Mouse (Mus musculus): ENCODE measurements around the gene Gpsm2. TPM values are rescaled to one million over a fixed set of nuclear protein-coding genes. Genes with fewer than 3 reads are reported as not detected.
"Not testable (repeated sequence)": the region's sequence is repeated elsewhere in the genome, so short reads cannot be mapped to it uniquely, and the experiment has no call there.

Gene Gpsm2
- total and polyA plus RNA-seq, 2 experiments from 2014 or later, result 14.2 to 16.6 TPM

DNA sequence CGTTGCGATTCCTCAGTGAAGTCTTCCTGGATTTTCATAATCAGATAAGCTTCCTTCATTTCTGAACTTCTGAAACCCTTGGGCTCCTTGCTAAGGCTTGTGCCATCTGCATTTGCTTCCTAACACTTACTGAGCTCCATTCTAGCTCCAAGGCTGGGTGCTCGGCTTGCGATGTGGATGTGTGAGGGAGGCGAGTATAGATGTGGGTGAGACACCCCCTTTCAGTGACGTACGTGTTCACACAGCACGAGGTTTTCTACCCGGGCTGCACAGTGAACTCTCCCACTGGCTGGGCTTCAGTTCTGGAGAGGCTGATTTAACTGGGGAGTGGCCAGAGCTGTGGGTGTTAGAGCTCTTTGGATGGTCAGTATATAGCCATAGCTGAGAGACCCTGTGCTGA lies 63.5 kb downstream of the Gpsm2 start:
- no peaks in the 10 kb centered on the region for H3K9me3 ChIP-seq (ENCODE audit: low read length)
- ATAC-seq (no peak), DNase-seq (no peak)
- no peak overlapping the region for H3K9ac ChIP-seq
- peaks cover 16% of the 10 kb centered on the region for H3K36me3 ChIP-seq (ENCODE audit: insufficient read depth)
- no peak overlapping the region for H3K4me3 ChIP-seq (ENCODE audit: low read depth, low read length)
- no peak overlapping the region for H3K4me2 ChIP-seq (ENCODE audit: low read depth)
- peaks cover 7% of the 10 kb centered on the region; the same call in 1 of the 2 replicates for H3K4me1 ChIP-seq (ENCODE audit: insufficient read depth)
- WGBS, result 95% methylated on average over 9 of the region's 9 CpGs
- no peak overlapping the region for H3K27ac ChIP-seq (ENCODE audit: low read depth, low read length)
- no peaks in the 10 kb centered on the region for H3K27me3 ChIP-seq (ENCODE audit: insufficient read depth, low read length)
- TF ChIP-seq CTCF (IDR thresholded peaks at IDR 0.05; ENCODE audit: low read depth), result no peak

DNA sequence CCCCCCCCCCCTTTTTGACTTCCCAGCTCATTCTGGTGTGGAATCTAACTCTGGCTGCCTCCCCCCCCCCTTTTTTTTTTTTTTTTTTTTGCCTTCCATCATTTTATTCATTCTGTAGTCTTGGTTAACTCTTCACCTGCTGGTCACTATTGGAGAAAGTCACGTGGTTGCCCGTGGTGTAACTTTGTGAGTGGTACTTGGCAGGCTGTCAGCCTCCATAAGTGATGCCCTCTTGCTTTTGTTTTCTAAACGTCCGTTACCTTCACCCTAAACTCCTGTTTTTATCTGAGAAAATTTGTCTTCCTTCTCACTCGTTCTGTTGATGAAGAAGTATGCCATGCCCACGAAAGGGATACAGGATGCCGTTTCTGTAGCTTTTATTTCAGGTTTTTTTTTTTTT lies 66.6 kb downstream of the Gpsm2 start:
- TF ChIP-seq CTCF (IDR thresholded peaks at IDR 0.05; ENCODE audit: low read depth), result no peak
- Histone ChIP-seq H3K27me3 (ENCODE audit: insufficient read depth, low read length) (no peaks in the 10 kb centered on the region), H3K9ac (no peak overlapping the region), H3K4me3 (ENCODE audit: low read depth, low read length) (no peak overlapping the region), H3K4me1 (ENCODE audit: insufficient read depth) (peaks cover 7% of the 10 kb centered on the region; the same call in 1 of the 2 replicates), H3K4me2 (ENCODE audit: low read depth) (no peak overlapping the region), H3K9me3 (ENCODE audit: low read length) (no peaks in the 10 kb centered on the region), H3K27ac (ENCODE audit: low read depth, low read length) (no peak overlapping the region), H3K36me3 (ENCODE audit: insufficient read depth) (no peaks in the 10 kb centered on the region)
- no peak for DNase-seq
- ATAC-seq, result no peak
- 83% methylated on average over 7 of the region's 7 CpGs for WGBS

DNA sequence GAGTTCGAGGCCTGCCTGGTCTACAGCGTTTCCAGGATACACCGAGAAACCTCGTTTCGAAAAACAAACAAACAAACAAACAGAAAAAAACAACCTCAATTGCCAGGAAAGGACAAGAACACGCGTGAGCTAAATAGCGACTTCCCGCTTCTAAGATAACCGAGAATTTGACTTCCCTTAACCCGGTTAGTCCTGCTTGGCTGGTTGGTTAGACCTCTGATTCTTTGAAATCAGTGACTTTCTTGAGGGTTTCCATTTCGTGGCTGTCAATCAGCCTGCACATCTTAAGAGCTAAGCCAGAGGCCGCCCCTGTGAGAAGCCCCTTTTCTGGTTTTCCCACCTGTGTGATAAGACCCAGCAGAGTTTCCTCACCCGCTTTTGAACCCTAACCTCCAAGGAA lies 67.5 kb downstream of the Gpsm2 start:
- Histone ChIP-seq H3K9me3 (ENCODE audit: low read length) (no peaks in the 10 kb centered on the region), H3K9ac (peak overlapping the region; percentile 82), H3K27me3 (ENCODE audit: insufficient read depth, low read length) (no peaks in the 10 kb centered on the region), H3K4me3 (ENCODE audit: low read depth, low read length) (peak overlapping the region; percentile 66), H3K4me1 (ENCODE audit: insufficient read depth) (peaks cover 7% of the 10 kb centered on the region; the same call in 1 of the 2 replicates), H3K36me3 (ENCODE audit: insufficient read depth) (no peaks in the 10 kb centered on the region), H3K4me2 (ENCODE audit: low read depth) (peak overlapping the region; percentile 55), H3K27ac (ENCODE audit: low read depth, low read length) (no peak overlapping the region)
- 28% methylated on average over 14 of the region's 14 CpGs for WGBS
- no peak for TF ChIP-seq CTCF (IDR thresholded peaks at IDR 0.05; ENCODE audit: low read depth)
- ATAC-seq (no peak), DNase-seq (no peak)

DNA sequence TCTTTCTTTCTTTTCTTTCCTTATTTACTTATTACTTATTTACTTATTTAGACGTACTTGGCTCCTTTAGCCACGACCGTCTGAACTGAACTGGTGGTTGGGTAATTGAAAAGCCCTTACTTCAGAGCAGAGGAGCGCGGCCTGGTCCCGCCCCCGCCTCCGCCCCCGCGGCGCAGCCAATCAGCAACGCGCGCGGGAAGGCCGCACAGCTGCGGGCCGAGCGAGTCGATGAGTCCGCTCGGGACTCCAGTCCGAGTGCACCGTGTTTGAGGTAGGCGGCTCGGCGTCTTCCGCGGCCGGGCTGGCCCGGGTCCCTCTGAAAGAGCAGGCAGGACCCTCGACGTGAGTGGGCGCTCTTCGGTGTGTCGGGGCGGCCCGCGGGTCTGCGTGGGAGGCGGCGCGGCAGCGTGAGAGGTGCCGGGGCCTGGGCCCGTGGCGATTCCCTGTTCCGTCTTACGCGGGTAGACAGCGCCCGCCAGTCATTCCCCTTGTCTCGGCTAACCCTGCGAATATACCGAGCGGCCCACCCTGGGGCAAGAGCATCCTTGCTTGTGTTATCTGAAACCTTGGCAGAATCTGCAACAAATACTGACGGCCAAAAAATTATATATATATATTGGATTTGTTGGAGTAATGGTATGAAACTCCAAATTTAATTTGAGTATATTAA lies 68.3 kb downstream of the Gpsm2 start, which contains the start of gene Clcc1:
Clcc1 (plus strand) TSS at position 204 of the 670 bp plus-strand sequence.
- peak within 1 kb of the TSS; percentile 87 for H3K27ac ChIP-seq (ENCODE audit: low read depth, low read length)
- H3K4me2 ChIP-seq (ENCODE audit: low read depth), result peak within 1 kb of the TSS; percentile 55
- H3K9me3 ChIP-seq (ENCODE audit: low read length), result no peaks in the 10 kb centered on the region
- DNase-seq (peak; percentile 95), ATAC-seq (peak; percentile 99)
- TF ChIP-seq CTCF (IDR thresholded peaks at IDR 0.05; ENCODE audit: low read depth), result 0 out of 2 replicates have a peak, but pooled peaks have one; percentile 15
- no peaks in the 10 kb centered on the region for H3K27me3 ChIP-seq (ENCODE audit: insufficient read depth, low read length)
- H3K4me1 ChIP-seq (ENCODE audit: insufficient read depth), result peaks cover 7% of the 10 kb centered on the region; the same call in 1 of the 2 replicates
- H3K9ac ChIP-seq, result peak within 1 kb of the TSS; percentile 82
- under 1% methylated on average over 57 of the region's 57 CpGs for WGBS
- H3K36me3 ChIP-seq (ENCODE audit: insufficient read depth), result no peaks in the 10 kb centered on the region
- H3K4me3 ChIP-seq (ENCODE audit: low read depth, low read length), result peak within 1 kb of the TSS; percentile 66

DNA sequence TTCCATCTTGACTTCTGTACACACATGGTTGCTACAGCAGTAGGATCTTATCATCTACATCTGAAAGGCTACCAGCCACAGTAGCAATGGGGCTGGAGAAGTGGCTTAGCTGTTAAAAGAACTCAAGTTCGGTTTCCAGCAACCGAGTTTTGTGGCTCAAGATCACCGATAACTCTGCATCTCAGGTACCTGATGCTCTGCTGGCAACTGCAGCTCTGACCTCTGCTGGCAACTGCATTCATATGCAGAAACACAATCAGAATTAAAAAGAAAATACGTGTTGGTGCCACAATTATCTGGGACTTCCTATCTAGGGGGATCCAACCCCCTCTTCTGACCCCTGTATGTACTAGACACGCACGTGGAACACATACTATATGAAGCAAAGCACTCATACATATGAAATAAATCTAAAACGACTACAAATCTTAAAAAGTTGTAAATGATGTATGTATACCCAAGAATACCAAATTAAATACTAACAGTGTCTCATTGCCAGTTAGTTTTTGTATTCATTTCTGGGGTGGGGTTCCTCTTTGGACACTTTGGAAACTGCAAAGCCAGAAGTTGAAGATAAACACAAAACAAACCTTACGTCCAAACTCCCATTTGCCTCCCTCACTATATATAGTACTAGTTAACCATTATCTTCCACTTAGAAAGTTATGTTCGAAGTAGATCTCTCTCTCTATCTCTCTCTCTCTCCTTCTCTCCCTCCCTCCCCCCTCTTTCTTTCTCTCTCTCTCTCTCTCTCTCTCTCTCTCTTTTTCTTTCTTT lies 69.1 kb downstream of the Gpsm2 start:
- Histone ChIP-seq H3K27ac (ENCODE audit: low read depth, low read length) (no peak overlapping the region), H3K4me2 (ENCODE audit: low read depth) (peak overlapping the region; percentile 23; the same call in 1 of the 2 replicates), H3K9ac (no peak overlapping the region), H3K4me1 (ENCODE audit: insufficient read depth) (peaks cover 7% of the 10 kb centered on the region; the same call in 1 of the 2 replicates), H3K36me3 (ENCODE audit: insufficient read depth) (no peaks in the 10 kb centered on the region), H3K9me3 (ENCODE audit: low read length) (no peaks in the 10 kb centered on the region), H3K4me3 (ENCODE audit: low read depth, low read length) (no peak overlapping the region), H3K27me3 (ENCODE audit: insufficient read depth, low read length) (no peaks in the 10 kb centered on the region)
- TF ChIP-seq CTCF (IDR thresholded peaks at IDR 0.05; ENCODE audit: low read depth), result peak; percentile 22
- DNase-seq (no peak), ATAC-seq (no peak)
- 20% methylated on average over 9 of the region's 9 CpGs for WGBS

DNA sequence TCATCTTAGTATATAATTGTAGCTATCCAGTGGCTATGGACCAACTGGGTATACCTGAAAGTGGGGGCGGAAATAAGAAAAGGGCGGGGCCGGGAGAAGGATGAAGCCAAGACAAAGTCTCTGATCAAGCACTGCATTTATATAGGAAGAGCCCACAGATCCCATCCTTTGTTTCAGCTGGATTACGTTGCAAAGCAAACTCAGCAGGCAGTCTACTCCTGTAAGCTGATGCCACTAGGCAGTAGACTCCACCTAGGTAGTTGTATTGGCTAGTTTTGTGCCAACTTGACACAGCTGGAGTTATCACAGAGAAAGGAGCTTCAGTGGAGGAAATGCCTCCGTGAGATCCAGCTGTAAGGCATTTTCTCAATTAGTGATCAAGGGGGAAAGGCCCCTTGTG lies 74.4 kb downstream of the Gpsm2 start:
- 38% methylated on average over 5 of the region's 5 CpGs for WGBS
- H3K4me2 ChIP-seq (ENCODE audit: low read depth); H3K27me3 ChIP-seq (ENCODE audit: insufficient read depth, low read length); H3K4me3 ChIP-seq (ENCODE audit: low read depth, low read length); DNase-seq; H3K27ac ChIP-seq (ENCODE audit: low read depth, low read length); H3K9me3 ChIP-seq (ENCODE audit: low read length); H3K4me1 ChIP-seq (ENCODE audit: insufficient read depth); H3K9ac ChIP-seq: not testable (repeated sequence)
- peak; percentile 8; the same call in 1 of the 2 replicates for ATAC-seq
- H3K36me3 ChIP-seq (ENCODE audit: insufficient read depth), result peaks cover 32% of the 10 kb centered on the region

DNA sequence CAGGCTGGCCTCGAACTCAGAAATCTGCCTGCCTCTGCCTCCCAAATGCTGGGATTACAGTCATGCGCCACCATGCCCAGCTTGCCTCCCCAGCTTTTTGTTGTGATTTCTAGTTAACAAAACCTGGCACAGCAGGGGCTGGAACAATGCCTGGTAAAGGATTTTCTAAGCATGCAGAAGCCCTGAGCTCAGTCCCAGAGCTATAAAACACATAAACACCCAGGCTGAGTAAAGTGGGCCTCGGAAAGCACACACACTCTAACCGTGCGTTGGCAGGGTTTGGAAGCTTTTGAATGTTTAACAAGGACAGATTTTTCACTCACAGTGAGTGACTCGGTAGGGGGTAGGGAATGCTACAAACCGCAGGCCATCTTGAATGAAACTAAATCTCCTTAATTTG lies 76.1 kb downstream of the Gpsm2 start:
- whole genome bisulfite sequencing, result 27% methylated on average over 7 of the region's 7 CpGs
- Histone ChIP-seq H3K4me2 (ENCODE audit: low read depth) (no peak overlapping the region), H3K27ac (ENCODE audit: low read depth, low read length) (no peak overlapping the region), H3K4me3 (ENCODE audit: low read depth, low read length) (no peak overlapping the region), H3K9me3 (ENCODE audit: low read length) (no peaks in the 10 kb centered on the region), H3K27me3 (ENCODE audit: insufficient read depth, low read length) (no peaks in the 10 kb centered on the region), H3K36me3 (ENCODE audit: insufficient read depth) (peaks cover 36% of the 10 kb centered on the region), H3K4me1 (ENCODE audit: insufficient read depth) (no peaks in the 10 kb centered on the region), H3K9ac (no peak overlapping the region)
- ATAC-seq (peak; percentile 54), DNase-seq (peak; percentile 57)
- TF ChIP-seq CTCF (IDR thresholded peaks at IDR 0.05; ENCODE audit: low read depth), result no peak
